Mouse (Mus musculus) liver, embryonic 16.5 days (tissue): Measurements from ENCODE around the gene Zfp626. TPM values are rescaled to one million over a fixed set of nuclear protein-coding genes. Genes with fewer than 3 reads are reported as not detected.
"Not testable (repeated sequence)": the region's sequence is repeated elsewhere in the genome, so short reads cannot be mapped to it uniquely, and the experiment has no call there.

Experiments
- ATAC-seq: fragments of 200-750 bp; cut with Nextera tagmentation; 2 replicates; pipeline ENCODE4 v1.8.0; 2017; ENCODE audit warnings: low read depth, mild to moderate bottlenecking, moderate number of reproducible peaks, moderate library complexity
- H3K27ac ChIP-seq: fragments of 300-500 bp; sonication (generic); 2 replicates; pipeline ENCODE4 v1.5.1; 2014; ENCODE audit warnings: mild to moderate bottlenecking, low read length
- H3K27me3 ChIP-seq: fragments of 300-500 bp; sonication (generic); 2 replicates; pipeline ENCODE4 v1.6.1; 2014; ENCODE audit warnings: low read depth, low read length, mixed read lengths; ENCODE audit not compliant: control insufficient read depth, insufficient read depth
- H3K36me3 ChIP-seq: fragments of 300-500 bp; sonication (generic); 2 replicates; pipeline ENCODE4 v1.6.1; 2014; ENCODE audit warnings: mild to moderate bottlenecking; ENCODE audit not compliant: control insufficient read depth, insufficient read depth
- H3K4me1 ChIP-seq: fragments of 300-500 bp; sonication (generic); 2 replicates; pipeline ENCODE4 v1.6.1; 2014; ENCODE audit warnings: low read depth, low read length, mixed read lengths; ENCODE audit not compliant: control insufficient read depth
- H3K4me2 ChIP-seq: fragments of 300-500 bp; sonication (generic); 2 replicates; pipeline ENCODE4 v1.6.1; 2014; ENCODE audit warnings: low read depth, low read length, mixed read lengths
- H3K4me3 ChIP-seq: fragments of 300-500 bp; sonication (generic); 2 replicates; pipeline ENCODE4 v1.5.1; 2014; ENCODE audit warnings: low read depth, mild to moderate bottlenecking, low read length
- H3K9ac ChIP-seq: fragments of 300-500 bp; sonication (generic); 2 replicates; pipeline ENCODE4 v1.6.1; 2014; ENCODE audit warnings: low read depth, low read length
- H3K9me3 ChIP-seq: fragments of 300-500 bp; sonication (generic); replicated peaks from 2 replicates; pipeline ENCODE4 v1.6.1; 2016; ENCODE audit warnings: low read length; ENCODE audit not compliant: control insufficient read depth
- WGBS: fragments of 180-500 bp; shearing (Covaris S2); extraction: QIAGEN DNeasy Blood & Tissue Kit; methylation state at CpG from one replicate; pipeline ENCODE4 v1.1.7; 2014; ENCODE audit not compliant: insufficient replicate concordance; 5-methylcytosine and 5-hydroxymethylcytosine counted together
- polyA plus RNA-seq: library from polyadenylated mRNA; unstranded; fragments of >200 nt; fragmentation: Nextera tagmentation; extraction: Ambion mirVana; gene quantifications from 2 replicates; pipeline ENCODE4 v1.2.1, GENCODE M21; 2015

Zfp626 gene
- polyA plus RNA-seq, 1 experiment from 2014 or later, result 0.55 TPM

DNA sequence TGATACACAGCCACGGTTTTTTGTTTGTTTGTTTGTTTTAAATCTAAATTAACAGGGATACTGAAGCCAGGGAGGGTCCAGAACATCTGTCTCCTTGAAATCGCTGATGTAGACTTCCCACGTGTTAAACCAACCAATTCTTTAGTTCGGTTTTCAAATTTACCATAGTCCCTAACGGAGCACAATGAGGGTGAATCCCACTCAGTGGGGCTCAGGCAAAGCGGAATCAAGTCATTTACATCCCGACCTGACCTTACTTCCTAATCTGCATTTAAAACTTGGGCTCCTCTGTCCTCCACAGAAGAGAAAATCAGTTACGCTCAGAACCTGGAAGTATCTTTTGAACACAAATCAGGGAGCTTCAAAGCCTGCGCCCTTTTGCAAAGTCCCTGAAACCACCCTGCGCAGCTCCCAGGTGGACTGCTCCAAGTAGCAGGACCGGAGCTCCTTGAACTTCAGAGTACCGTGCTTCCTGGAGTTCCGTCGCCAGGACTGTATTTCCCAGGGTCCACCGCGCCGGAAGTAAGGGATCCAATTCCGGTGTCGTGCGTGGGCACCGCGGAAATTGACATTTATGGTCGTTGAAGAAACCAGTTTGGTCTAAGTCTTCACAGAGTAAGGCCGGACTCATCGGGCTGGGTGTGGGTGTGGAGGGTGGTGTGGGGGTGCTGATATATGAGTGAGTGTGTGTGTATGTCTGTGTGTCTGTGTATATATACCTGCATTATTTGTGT is 2.5 kb upstream of the Zfp626 start:
- H3K4me3 ChIP-seq, result peak overlapping the region; percentile 79
- peak overlapping the region; percentile 51 for H3K4me2 ChIP-seq
- under 1% methylated on average over 25 of the region's 25 CpGs for WGBS
- no peaks in the 10 kb centered on the region for H3K27me3 ChIP-seq
- H3K9ac ChIP-seq, result peak overlapping the region; percentile 74
- peaks cover 6% of the 10 kb centered on the region for H3K36me3 ChIP-seq
- H3K9me3 ChIP-seq, result no peaks in the 10 kb centered on the region
- peak; percentile 81 for ATAC-seq
- no peaks in the 10 kb centered on the region; the same call in none of the 2 replicates for H3K4me1 ChIP-seq
- no peak overlapping the region for H3K27ac ChIP-seq

DNA sequence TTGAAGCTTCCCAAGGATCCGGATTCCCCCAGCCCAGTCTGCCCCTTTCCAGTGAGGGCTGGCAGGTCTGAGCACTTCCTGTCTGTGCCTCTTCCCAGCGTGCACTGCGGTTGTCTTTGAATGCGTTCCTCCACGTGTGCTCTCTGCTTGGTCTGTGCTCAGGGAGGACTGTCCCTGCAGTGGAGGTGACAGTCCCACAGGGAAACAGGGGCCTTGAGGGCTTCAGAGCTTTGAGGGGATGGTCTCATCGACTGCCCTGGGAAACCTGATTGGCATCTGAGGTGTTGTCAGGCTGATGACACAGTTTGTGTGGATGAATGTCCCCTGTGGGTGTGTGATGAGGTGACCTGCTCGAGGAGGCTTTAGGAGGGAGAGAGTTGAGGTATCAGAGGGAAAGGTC is 309 bp downstream of the Zfp626 start:
- H3K9me3 ChIP-seq, H3K4me3 ChIP-seq, H3K36me3 ChIP-seq, H3K27ac ChIP-seq, H3K4me2 ChIP-seq, H3K9ac ChIP-seq, ATAC-seq, H3K4me1 ChIP-seq, H3K27me3 ChIP-seq: not testable (repeated sequence)
- 72% methylated on average over 7 of the region's 7 CpGs for WGBS

DNA sequence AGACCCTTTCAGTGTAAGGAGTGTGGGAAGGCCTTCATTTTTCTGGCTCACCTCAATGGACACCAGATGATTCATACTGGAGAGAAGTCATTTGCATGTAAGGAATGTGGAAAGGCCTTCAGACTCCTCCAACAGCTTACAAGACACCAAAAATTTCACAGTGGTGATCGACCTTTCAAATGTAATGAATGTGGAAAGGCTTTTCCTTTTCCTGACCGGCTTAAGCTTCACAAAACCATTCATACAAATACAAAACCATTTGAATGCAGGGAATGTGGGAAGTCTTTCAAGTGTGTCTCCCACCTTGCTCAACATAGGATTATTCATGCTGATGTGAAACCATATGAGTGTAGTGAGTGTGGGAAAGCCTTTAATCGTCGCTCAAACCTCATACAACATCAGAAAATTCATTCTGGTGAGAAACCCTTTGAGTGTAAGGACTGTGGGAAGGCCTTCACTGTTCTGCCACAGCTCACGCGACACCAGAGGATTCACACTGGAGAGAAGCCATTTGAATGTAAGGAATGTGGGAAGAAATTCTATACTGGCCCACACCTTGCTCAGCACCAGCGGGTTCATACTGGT is 11.6 kb downstream of the Zfp626 start:
- peaks cover 6% of the 10 kb centered on the region; the same call in 1 of the 2 replicates for H3K36me3 ChIP-seq
- WGBS, result 80% methylated on average over 7 of the region's 7 CpGs
- H3K9ac ChIP-seq, result no peak overlapping the region
- no peak overlapping the region for H3K4me3 ChIP-seq
- H3K27ac ChIP-seq, result no peak overlapping the region
- ATAC-seq, result no peak
- H3K4me1 ChIP-seq, result no peaks in the 10 kb centered on the region
- no peaks in the 10 kb centered on the region for H3K27me3 ChIP-seq
- no peak overlapping the region for H3K4me2 ChIP-seq
- H3K9me3 ChIP-seq, result no peaks in the 10 kb centered on the region

DNA sequence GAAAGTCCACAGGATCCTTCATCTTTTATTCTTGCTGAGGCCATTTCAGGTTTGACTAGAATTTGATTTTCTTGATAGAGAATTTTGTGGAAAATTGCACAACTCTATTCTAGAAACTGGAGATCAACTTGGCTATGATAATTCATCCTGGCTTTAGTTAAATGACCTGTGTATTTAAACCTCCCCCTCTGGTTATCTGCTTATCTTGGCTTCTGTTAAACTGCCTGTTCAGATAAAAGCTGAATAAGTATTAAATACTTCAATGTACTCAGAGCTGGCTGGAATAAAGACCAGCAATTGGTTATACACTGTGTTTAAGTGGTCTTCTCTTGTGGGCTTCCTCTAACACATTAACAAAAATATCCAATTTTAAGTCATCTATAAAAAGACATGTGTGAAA is 15.6 kb downstream of the Zfp626 start:
- H3K4me3 ChIP-seq, result no peak overlapping the region
- no peaks in the 10 kb centered on the region for H3K4me1 ChIP-seq
- no peak overlapping the region for H3K4me2 ChIP-seq
- no peak for ATAC-seq
- no peaks in the 10 kb centered on the region for H3K27me3 ChIP-seq
- H3K36me3 ChIP-seq, result peaks cover 6% of the 10 kb centered on the region; the same call in 1 of the 2 replicates
- no peak overlapping the region for H3K9ac ChIP-seq
- H3K27ac ChIP-seq, result no peak overlapping the region
- no peaks in the 10 kb centered on the region for H3K9me3 ChIP-seq

DNA sequence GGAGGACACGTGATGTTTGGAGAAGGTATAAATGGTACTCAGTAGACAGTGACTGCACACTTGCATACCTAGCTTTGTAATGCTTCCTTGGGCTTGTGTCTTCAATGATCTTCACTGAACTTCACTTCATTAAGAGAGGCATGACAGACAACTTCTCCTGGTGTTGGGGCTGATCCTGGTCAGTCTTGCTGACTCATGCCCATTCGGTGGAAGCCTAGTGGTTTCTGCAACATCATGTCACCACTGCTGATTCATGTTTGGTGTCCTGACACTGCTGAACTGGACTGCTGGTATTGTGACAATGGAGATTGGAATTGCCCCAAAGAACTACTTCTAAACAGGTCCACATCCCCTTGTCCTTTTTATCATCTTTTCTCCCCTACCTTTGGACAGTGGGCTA is 27.1 kb downstream of the Zfp626 start:
- no peaks in the 10 kb centered on the region; the same call in 1 of the 2 replicates for H3K4me1 ChIP-seq
- H3K27me3 ChIP-seq, result no peaks in the 10 kb centered on the region
- WGBS, result 60% methylated on average over 2 of the region's 2 CpGs
- no peak for ATAC-seq
- H3K27ac ChIP-seq, result no peak overlapping the region
- H3K4me2 ChIP-seq, result no peak overlapping the region
- H3K9me3 ChIP-seq, result no peaks in the 10 kb centered on the region
- H3K9ac ChIP-seq, result no peak overlapping the region
- no peaks in the 10 kb centered on the region for H3K36me3 ChIP-seq
- no peak overlapping the region for H3K4me3 ChIP-seq

DNA sequence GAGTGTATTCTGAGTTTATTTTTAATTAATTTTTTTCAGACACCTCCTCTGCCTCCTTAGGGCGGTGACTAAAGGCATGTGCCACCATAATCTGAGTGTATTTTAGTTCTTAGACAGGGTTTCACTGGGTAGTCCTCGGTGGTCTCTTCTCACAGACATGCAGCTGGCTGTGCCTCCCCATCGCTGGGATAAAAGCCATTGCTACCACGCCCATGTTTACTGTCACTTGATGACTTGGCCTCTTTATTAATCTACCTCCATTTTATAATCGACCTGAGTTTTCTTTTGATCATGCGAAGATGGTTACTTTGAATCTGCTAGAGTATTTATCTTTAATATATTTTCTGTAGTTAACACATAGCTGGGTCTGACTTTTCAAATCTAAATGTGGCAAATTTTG is 30.9 kb downstream of the Zfp626 start:
- Histone ChIP-seq H3K9ac (peak overlapping the region; percentile 52), H3K4me2 (peak overlapping the region; percentile 85), H3K27ac (peak overlapping the region; percentile 53), H3K4me1 (no peaks in the 10 kb centered on the region; the same call in 1 of the 2 replicates), H3K9me3 (no peaks in the 10 kb centered on the region), H3K27me3 (no peaks in the 10 kb centered on the region), H3K36me3 (no peaks in the 10 kb centered on the region), H3K4me3 (peak overlapping the region; percentile 71)
- WGBS, result 27% methylated on average over 6 of the region's 6 CpGs
- peak; percentile 48 for ATAC-seq

DNA sequence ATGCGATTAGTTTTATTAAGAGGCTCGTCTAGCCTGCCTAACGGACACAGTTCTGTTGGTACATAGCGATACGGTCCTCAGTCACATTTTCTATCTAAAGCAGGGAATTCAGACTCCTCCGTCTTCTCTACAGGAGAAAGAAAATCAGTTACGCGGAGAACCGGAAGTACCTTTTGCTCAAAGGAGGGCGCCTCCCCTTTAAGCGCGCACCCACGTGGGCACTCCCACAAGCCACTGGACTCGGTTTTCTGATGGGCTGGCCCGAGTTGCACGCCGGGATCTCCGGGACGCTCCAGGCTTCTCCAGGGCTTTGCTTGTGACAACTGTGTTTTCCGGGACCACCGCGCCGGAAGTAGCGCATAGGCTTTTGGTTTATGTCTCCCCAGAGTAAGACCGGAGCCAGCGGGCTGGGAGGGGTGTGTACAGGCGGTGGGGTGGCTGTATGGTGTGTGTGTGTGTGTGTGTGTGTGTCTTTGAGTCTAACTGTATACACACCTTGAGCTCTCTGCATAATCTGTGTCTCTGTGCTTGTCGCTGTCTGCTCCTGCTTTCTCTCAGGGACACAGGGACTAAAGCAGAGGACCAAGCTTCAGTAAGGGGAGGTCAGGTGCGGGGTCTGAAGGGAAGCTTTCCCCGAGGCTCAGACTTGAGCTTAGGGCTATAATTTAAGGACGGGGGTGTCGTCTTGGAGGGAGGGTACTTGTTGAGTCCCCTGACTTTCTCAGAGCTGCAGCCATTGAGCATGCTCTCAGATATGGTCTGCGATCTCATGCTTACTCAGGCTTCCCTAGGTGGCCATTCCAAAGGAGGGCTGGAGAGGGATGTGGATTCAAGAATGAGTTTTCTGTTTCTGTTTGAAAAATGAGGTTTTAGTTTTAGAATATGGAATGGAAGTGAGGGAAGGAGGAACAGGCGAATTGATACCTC is 31.6 kb downstream of the Zfp626 start, which contains the start of gene Zfp59:
Zfp59 (plus strand) TSS at position 285 of the 927 bp plus-strand sequence.
- WGBS, result 3% methylated on average over 34 of the region's 34 CpGs

DNA sequence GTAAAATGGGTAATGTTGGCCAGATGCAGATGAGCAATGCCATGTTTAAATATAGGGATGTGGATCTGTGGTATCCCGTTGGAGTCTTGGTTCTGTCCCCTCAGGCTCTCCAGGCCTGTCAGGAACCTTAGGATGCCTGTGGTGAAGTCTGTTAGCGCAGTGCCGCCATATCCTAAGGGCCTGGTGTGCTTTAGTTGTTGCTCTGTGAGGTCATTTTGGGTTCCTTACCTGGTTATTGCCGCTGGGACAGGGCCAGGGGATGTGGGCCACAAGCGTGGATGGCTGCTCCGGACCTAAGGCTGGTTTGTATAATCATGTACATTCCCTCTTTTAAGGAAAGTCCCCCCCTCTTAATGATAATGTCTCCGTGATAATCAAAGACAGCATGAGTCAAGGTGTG is 32.6 kb downstream of the Zfp626 start:
- WGBS, result 75% methylated on average over 7 of the region's 7 CpGs
- Histone ChIP-seq H3K4me1 (no peaks in the 10 kb centered on the region; the same call in 1 of the 2 replicates), H3K27me3 (no peaks in the 10 kb centered on the region), H3K36me3 (no peaks in the 10 kb centered on the region), H3K4me3 (no peak overlapping the region), H3K27ac (no peak overlapping the region), H3K9me3 (no peaks in the 10 kb centered on the region), H3K9ac (no peak overlapping the region), H3K4me2 (no peak overlapping the region)
- no peak for ATAC-seq

More for the DNA sequence above, 31.6 kb downstream of the Zfp626 start, which contains the start of gene Zfp59:
- ATAC-seq, result peak; percentile 94
- Histone ChIP-seq H3K4me2 (peak within 1 kb of the TSS; percentile 85), H3K9ac (peak within 1 kb of the TSS; percentile 52), H3K27me3 (no peaks in the 10 kb centered on the region), H3K36me3 (no peaks in the 10 kb centered on the region), H3K4me1 (no peaks in the 10 kb centered on the region; the same call in 1 of the 2 replicates), H3K9me3 (no peaks in the 10 kb centered on the region), H3K4me3 (peak within 1 kb of the TSS; percentile 71), H3K27ac (peak within 1 kb of the TSS; percentile 53)
